Mouse (Mus musculus) right cerebral cortex, postnatal 36 days (tissue): ENCODE results near the gene Pih1d3.

Experiments
- DNase-seq, 2 experiments: peaks; one replicate each; pipeline ENCODE4 v3.0.0; 2022; ENCODE audit warnings: low spot score in 2 of 2, mixed read lengths in 1 of 2

The Pih1d3 gene

DNA sequence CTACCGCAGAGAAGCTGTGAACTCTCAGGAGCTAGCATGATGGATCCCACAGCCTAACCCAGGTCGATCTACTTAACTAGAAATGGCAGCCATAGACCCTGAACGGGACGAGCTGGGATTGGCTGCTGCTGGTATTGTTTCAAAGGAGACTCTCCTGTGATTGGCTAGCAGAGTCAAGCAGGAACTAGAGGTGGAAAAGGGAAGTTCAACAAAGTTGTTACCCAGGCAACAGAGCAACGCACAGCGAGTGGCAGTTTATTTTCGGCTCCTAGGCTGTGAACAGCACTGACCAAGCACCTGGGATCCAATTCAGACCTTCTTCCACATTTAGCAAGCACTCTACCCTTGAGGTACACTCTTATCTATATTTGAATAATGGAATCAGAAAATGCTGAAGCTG is at the start of gene Pih1d3, which contains the start of gene 4931428L18Rik:
Pih1d3 (plus strand) TSS at position 275 of the 400 bp plus-strand sequence.
4931428L18Rik (minus strand) TSS at position 121 of the 400 bp plus-strand sequence.
- no peak for DNase-seq

DNA sequence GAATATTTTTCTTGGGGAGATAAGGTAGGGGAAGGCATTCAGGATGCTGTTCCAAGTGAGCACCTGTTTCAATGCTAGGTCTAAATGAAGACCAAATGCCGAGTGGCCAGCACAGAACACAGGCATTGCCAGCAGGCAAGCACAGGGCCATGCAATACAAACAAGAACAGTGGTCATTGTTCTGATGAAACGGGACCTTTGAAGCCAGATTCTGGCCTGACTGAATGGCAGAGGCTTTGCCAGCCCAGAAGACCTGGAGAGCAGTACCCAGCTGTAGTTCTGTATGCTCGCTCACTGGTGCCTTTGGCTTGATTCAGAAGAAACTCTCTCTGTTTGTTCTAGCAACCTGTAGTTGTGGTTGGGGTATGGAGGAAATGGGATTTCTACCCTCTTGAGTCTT is 47.2 kb upstream of the Pih1d3 start:
- no peak for DNase-seq

DNA sequence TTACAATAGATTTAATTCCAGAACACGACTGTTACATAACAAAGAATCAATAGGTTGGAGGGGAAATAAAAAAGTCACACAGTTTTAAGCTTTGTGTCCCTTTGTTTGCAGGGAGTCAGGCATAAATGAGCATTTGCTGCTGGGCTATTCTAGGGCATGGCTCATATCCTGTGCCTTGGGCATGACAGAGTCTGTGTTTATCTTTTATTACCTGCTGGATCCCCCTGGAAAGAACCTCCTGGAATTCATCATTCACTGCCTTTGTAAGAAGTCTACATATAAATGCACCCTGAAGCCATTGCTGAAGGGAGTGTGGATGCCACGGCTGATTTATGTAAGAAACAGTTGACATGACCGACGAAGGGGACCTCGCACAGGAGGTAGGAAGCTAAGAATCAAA is 46.5 kb upstream of the Pih1d3 start, which contains the start of gene Lgsn:
Lgsn (plus strand) TSS at position 301 of the 400 bp plus-strand sequence.
- no peak for DNase-seq

DNA sequence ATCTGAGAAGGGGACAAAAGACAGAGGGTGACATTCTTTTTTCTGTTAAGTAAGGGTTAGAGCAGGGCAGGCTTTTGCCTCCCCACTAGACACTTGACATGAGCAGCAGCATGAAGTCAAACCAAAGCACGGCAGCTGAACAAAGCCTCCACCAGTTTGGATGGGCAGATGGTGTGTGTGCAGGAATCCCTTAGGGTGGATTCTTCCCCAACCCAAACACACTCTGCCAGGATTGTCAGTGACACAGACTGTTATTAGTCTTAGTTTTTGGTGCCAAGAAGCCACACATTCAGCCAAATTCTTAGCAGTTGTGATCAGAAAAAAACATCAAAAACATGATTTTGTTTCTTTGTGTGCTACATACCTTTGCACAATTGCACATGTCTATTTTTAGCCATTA is 44.4 kb upstream of the Pih1d3 start:
- no peak for DNase-seq

DNA sequence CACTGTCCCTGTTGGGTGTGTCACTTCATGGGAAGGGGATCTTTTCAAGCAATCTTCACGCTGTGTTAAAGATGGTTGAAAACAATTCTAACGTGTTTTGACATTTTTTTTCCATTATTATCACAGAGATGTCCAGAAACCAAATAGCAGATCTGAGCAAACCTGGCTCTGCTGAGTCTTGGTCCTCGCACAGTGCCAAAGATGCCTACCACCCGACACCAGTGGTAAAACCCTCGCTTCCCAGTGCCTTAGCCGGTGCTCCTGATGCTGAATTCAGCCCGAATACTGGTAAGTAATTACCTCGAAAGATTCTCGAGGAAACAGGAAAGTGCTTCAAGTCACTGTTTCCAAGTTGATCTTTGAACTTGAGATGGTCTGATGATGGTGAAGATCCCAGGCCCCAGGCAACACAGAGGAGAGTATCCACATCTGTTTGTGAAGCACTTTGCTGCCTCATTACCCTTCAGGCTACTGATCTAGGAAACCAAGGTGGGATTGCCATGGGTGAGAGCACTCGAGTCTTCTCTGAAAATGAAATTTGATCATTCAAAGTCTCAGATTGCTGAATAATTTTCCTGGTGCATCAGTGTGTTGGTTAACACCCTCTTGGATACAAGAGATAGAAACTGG is 32.3 kb upstream of the Pih1d3 start:
- no peak for DNase-seq

DNA sequence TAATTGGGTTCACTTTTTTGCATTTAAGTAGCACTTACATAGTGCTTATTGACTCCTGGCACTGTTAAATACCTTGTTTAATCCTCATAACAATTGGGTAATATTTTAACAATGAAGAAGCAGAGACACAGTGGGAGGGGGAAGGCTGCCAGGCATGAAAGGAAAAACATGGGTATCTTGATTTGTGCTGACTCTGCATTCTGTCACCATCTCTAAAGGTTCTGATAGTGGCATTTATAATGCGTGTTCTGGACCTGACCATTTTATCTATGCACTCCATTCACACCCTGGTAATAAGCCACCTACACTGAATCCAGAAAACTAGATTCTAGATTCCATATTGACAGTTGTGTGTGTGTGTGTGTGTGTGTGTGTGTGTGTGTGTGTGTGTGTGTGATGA is 27.0 kb upstream of the Pih1d3 start:
- no peak for DNase-seq

DNA sequence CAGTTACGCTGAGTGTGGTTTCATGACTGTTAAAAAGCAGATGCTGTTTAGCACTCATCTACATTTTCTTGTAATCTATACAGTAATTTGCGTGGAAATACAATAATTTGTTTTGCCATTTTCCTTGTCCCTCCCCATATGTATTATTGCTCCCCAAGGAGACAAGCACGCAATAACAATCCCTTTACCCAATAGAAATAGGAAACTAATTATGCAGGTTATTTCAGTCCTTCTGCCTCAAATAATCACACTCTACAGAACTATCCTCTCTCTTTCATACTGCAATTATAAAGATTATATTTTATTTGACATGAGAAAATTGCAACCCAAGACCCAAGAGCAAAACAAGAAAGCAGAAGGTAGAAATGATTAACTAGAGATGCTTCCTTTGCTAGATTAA is 25.7 kb upstream of the Pih1d3 start:
- DNase-seq: no peak

DNA sequence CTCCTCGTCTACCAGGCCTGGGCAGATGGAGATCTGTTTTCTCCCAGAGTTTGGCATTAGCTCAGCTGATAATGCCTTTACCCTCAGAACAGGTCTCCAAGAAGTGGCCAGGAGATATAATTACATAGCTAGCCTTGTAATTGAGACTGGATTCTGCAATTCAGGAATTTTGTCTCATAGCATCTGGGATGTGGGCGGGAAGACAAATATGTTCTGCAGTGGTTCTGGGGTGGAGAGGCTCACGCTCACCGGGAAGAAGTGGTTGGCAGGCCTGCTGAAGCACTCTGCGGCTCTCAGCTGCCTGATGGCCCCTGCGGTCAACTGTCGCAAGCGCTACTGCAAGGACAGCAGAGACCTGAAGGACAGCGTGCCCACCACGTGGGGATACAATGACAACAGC is 18.9 kb upstream of the Pih1d3 start:
- DNase-seq: peak in 1 of 2 experiments; percentile 28

DNA sequence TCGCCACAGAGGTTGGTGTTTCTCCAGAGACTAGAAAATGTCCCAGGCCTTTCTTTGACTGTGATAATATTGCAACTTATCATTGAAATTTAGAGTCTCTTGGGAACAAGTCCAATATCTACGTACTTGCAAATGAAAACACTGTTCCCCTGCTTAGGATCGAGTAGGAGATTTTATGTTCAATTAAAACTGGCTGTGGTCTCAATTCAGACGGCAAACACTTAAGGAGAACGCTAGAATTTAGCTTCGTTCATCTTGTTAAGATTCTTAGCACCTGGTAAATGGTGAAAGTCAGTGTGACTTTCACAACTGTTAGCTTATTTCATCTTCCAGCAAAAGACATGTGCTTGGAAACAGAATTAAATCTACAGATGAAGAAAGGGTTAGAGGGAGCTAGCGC is 17.3 kb upstream of the Pih1d3 start:
- DNase-seq: no peak

DNA sequence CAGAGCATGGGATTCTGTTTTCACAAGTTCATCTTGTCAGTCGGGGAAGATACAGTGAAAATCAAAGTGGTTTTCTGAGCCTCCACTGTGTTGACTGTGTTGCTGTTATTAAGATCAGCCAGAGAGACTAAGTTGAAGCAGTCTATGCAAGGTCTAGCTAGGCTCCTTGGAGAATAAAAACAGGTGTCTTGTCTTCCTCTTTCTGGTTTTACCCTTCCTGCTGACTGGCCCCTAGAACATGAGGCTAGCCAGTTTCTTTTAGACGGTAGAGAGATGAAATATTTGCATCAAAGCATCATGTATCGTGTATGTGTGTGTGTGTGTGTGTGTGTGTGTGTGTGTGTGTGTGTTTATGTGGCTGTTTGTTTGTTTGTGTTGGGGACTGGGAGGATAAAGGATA is 16.9 kb upstream of the Pih1d3 start:
- DNase-seq: no peak

DNA sequence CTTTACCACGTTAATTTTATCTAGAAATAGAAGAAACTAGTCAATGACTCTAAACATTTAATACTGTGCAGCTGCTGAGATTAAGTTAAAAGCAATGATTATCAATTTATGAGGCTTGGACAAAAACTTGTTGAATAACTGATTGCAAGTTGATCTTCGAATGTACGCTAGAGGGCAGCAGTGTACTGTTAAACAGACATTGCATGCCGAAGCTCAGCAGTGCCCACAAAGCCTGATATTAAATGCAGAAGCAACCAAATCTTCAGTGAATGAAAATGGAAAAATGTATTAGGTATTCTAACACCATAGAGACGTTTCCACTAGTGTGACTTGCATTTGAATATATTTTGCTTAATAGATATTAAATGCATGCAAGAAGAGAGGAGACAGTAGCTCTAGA is 12.5 kb upstream of the Pih1d3 start:
- DNase-seq: peak; percentile 14 to 28

DNA sequence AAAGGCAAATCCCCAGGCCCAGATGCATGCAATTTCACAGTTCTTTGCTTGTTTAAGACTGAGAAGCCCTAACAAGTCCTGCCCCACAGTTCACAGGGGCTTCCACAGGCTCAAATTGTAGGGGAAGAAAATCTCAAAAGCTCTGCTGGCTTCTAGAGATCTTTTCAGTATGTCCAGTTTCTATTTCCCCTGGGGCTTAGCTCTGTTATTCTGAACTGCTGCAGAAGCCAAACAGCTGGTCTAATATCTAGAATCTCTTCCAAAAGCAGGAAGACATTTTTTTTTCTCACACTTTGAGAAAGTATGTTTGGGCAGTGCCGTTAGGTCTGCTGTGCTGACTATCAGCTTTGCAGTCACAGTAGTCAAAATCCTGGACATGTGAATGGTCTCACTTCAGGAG is 7.8 kb upstream of the Pih1d3 start:
- DNase-seq: no peak

DNA sequence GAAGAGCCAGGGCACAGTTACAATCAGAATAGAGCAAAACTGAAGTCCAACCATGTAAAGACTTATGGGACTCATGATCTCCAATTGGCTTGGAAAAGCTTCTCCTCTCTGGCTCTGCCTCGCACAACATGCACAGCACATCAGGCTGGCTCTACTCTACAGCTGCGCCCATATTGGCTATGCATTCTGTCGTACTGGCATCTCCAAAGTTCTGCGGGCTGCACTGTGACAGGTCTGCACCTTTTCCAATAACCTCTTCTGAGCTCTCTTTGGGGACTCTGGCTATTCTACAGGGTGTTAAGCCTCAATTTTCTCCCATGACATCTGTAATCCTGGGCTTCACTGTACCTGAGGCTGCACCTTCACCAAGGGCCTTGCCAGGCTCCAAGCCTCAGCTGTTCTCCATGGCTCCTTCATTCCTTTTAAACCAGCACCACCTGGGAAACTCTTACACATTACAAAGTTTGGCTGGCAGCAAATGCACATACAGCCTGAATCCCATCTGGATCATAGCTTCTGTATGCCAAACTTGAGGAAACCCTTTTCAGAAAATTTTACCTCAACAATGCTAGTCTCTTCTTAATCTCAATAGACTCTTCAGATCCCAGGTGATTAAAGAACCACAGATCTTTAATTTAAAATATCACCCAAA is 1.9 kb upstream of the Pih1d3 start:
- no peak for DNase-seq

DNA sequence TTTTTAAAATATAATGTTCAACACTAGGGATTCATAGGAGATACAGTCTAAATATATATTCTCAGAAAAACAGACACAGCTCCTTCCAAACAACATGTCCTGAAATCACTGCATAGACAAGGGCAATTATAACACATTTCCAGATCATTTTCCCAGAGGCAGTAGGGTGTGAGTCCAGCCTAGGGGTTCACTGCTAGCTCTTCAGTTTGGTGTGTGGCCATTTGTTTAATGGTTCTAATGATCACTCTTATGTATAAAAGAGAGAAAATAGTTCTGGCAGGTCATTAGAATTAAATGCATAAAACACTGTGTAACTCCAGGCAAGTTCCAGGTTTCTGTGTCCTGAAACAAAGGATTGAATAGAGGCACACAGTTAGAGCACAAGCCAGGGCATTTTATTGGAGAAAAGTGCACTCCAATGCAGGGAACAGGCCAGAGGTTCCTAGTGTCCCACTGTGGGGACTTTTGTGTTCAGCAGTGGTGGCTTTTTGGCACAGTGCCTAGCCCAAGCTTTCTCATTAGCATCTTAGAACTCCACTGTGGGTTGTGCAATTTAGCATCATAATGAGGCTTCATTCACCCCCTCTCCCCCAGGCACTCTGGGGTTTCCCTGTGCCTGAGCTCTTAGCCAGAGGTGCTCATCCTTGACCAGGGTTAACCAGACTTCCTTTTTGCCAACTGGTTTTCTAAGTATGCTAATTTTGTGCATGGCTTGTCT is 10.8 kb downstream of the Pih1d3 start:
- no peak for DNase-seq

DNA sequence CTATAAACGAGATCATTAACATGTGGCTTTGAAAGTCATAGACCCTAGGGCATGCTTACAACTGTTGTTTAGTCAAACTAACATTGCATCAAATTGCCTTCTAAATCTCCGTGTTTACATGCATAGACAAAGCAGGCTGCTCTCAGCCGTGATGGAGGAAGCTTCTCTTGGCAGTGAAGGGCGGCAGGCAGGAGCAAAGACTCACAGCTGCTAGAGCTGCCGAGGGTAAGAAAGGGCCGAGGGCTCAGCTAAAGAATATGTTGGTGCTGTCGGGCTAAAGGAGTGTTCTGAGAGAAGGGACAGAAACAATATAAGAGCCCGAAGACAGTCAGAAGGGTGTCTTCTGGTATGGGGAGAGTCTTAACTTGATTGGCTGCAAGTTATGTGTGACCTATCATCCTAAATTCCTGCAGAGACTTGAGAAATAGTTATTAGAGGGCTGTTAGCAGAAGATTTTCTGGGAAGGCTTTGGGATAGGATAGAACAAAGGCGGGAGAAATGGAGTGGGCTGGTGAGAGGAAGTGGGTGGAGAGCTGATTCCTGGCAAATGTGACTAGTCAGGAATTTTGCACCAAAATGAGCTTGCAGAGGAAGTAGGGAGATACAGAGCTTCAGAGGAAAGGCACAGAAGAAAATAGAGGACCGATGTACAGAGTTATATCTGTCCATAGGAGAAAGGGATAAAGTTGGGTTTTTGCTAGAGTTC is 37.7 kb downstream of the Pih1d3 start:
- DNase-seq: peak; percentile 8 to 28
